Mouse (Mus musculus) myocyte (in vitro differentiated cells): ENCODE measurements around the gene Tfrc. TPM values are rescaled to one million over a fixed set of nuclear protein-coding genes. Genes with fewer than 3 reads are reported as not detected.

Experiments
- H3K27me3 ChIP-seq: one replicate; pipeline ENCODE4 v1.6.1; 2011; ENCODE audit not compliant: control insufficient read depth, insufficient read depth, insufficient read length
- H3K36me3 ChIP-seq: one replicate; pipeline ENCODE4 v1.6.1; 2011; ENCODE audit not compliant: control insufficient read depth, insufficient read depth
- H3K4me2 ChIP-seq: one replicate; pipeline ENCODE4 v1.6.1; 2011; ENCODE audit warnings: low read depth, control low read depth
- H3K4me3 ChIP-seq: one replicate; pipeline ENCODE4 v1.5.1; 2011; ENCODE audit warnings: mild to moderate bottlenecking, control low read depth, moderate library complexity
- H3K79me2 ChIP-seq: one replicate; pipeline ENCODE4 v1.6.1; 2011; ENCODE audit not compliant: control insufficient read depth, insufficient read depth
- H3ac ChIP-seq: one replicate; pipeline ENCODE4 v1.6.1; 2011; ENCODE audit not compliant: control insufficient read depth, insufficient read length
- CEBPB ChIP-seq: IDR thresholded peaks from 2 replicates; pipeline ENCODE4 v1.6.1; 2011; ENCODE audit warnings: mild to moderate bottlenecking, moderate library complexity; ENCODE audit not compliant: poor library complexity, insufficient read depth, severe bottlenecking
- E2F4 ChIP-seq: IDR thresholded peaks from one replicate; pipeline ENCODE4 v1.6.1; 2011; ENCODE audit warnings: mild to moderate bottlenecking, control low read depth, moderate library complexity; ENCODE audit not compliant: insufficient read depth
- MAX ChIP-seq: IDR thresholded peaks from one replicate; pipeline ENCODE4 v1.6.1; 2011; ENCODE audit warnings: low read depth, mild to moderate bottlenecking, control low read depth
- MYOD1 ChIP-seq, 3 experiments: IDR thresholded peaks; one replicate each; pipeline ENCODE4 v1.6.1; 2011; ENCODE audit warnings: control low read depth in 2 of 3, low read depth in 2 of 3, mild to moderate bottlenecking in 2 of 3, moderate library complexity in 1 of 3; ENCODE audit not compliant: insufficient read length in 2 of 3, control insufficient read depth in 1 of 3
- MYOG ChIP-seq, 3 experiments: IDR thresholded peaks; one replicate each; pipeline ENCODE4 v1.6.1; 2011; ENCODE audit warnings: control low read depth in 2 of 3, low read depth in 2 of 3, mild to moderate bottlenecking in 2 of 3; ENCODE audit not compliant: insufficient read length in 2 of 3, control insufficient read depth in 1 of 3, insufficient read depth in 1 of 3
- POLR2A ChIP-seq: IDR thresholded peaks from one replicate; pipeline ENCODE4 v1.6.1; 2011; ENCODE audit warnings: low read depth, mild to moderate bottlenecking, control low read depth, moderate library complexity; ENCODE audit not compliant: insufficient read length
- POLR2AphosphoS2 ChIP-seq: IDR thresholded peaks from one replicate; pipeline ENCODE4 v1.6.1; 2011; ENCODE audit warnings: low read depth, control low read depth; ENCODE audit not compliant: insufficient read length
- REST ChIP-seq: IDR thresholded peaks from one replicate; pipeline ENCODE4 v1.6.1; 2011; ENCODE audit warnings: mild to moderate bottlenecking, control low read depth, moderate library complexity; ENCODE audit not compliant: insufficient read depth, insufficient read length
- SRF ChIP-seq: IDR thresholded peaks from one replicate; pipeline ENCODE4 v1.6.1; 2011; ENCODE audit warnings: low read depth; ENCODE audit not compliant: control insufficient read depth, insufficient read length
- TCF12 ChIP-seq: IDR thresholded peaks from one replicate; pipeline ENCODE4 v1.6.1; 2011; ENCODE audit warnings: mild to moderate bottlenecking, control low read depth; ENCODE audit not compliant: poor library complexity, insufficient read depth, severe bottlenecking
- TCF3 ChIP-seq: IDR thresholded peaks from one replicate; pipeline ENCODE4 v1.6.1; 2011; ENCODE audit warnings: low read depth, control low read depth; ENCODE audit not compliant: insufficient read length
- USF1 ChIP-seq: IDR thresholded peaks from one replicate; pipeline ENCODE4 v1.6.1; 2011; ENCODE audit warnings: low read depth, mild to moderate bottlenecking, control low read depth, moderate library complexity
- polyA plus RNA-seq: library from polyadenylated mRNA; unstranded; fragments of >200 nt; fragmentation: generic; extraction: Trizol; gene quantifications from one replicate; pipeline ENCODE4 v1.2.1, GENCODE M21; 2012; ENCODE audit warnings: missing spikeins

Tfrc gene
- polyA plus RNA-seq, 1 experiment: 55.4 TPM

- Histone ChIP-seq H3K36me3 (no peaks in the 10 kb centered on the region), H3K4me2 (no peak overlapping the region), H3ac (no peak overlapping the region), H3K27me3 (no peaks in the 10 kb centered on the region), H3K4me3 (no peak overlapping the region), H3K79me2 (no peaks in the 10 kb centered on the region)
- TF ChIP-seq TCF12: no peak
- no peak for TF ChIP-seq USF1
- TF ChIP-seq MAX: no peak
- no peak for TF ChIP-seq SRF
- no peak for TF ChIP-seq CEBPB
- no peak for TF ChIP-seq TCF3
- TF ChIP-seq REST: no peak
- no peak for TF ChIP-seq MYOG (IDR thresholded peaks at IDR 0.05; ENCODE audit: control insufficient read depth in 1 of 3, insufficient read depth in 1 of 3, insufficient read length in 2 of 3, low read depth in 2 of 3)
- TF ChIP-seq POLR2AphosphoS2: no peak
- TF ChIP-seq E2F4: no peak
These were observed 62.6 kb downstream of the Tfrc start for GRCm38 (mm10) chr16:32671206-32671887.

GRCm38 (mm10) chr16:32672250-32672649, 63.5 kb downstream of the Tfrc start:
- Histone ChIP-seq H3K36me3 (no peaks in the 10 kb centered on the region), H3ac (no peak overlapping the region)

GRCm38 (mm10) chr16:32672861-32673560, 64.3 kb downstream of the Tfrc start:
- Histone ChIP-seq H3K27me3 (no peaks in the 10 kb centered on the region), H3ac (no peak overlapping the region), H3K4me3 (no peak overlapping the region), H3K79me2 (no peaks in the 10 kb centered on the region), H3K4me2 (peak overlapping the region; percentile 62), H3K36me3 (no peaks in the 10 kb centered on the region)
- TF ChIP-seq E2F4 (no peak), TCF12 (no peak)

More at GRCm38 (mm10) chr16:32672250-32672649, 63.5 kb downstream of the Tfrc start:
- Histone ChIP-seq H3K4me3 (no peak overlapping the region), H3K79me2 (no peaks in the 10 kb centered on the region), H3K27me3 (no peaks in the 10 kb centered on the region), H3K4me2 (peak overlapping the region; percentile 62)
- TF ChIP-seq POLR2AphosphoS2 (no peak), MYOG (IDR thresholded peaks at IDR 0.05; ENCODE audit: control insufficient read depth in 1 of 3, insufficient read depth in 1 of 3, insufficient read length in 2 of 3, low read depth in 2 of 3) (no peak), SRF (no peak), TCF12 (no peak), CEBPB (no peak), MAX (no peak), POLR2A (no peak)

GRCm38 (mm10) chr16:32674121-32674740, 65.5 kb downstream of the Tfrc start:
- TF ChIP-seq CEBPB (no peak), MYOG (IDR thresholded peaks at IDR 0.05; ENCODE audit: control insufficient read depth in 1 of 3, insufficient read depth in 1 of 3, insufficient read length in 2 of 3, low read depth in 2 of 3) (peak in 1 of 3 experiments; percentile 19)
- H3K4me3 ChIP-seq: no peak overlapping the region
- H3K79me2 ChIP-seq: no peaks in the 10 kb centered on the region
- no peak overlapping the region for H3K4me2 ChIP-seq
- H3ac ChIP-seq: no peak overlapping the region
- no peaks in the 10 kb centered on the region for H3K27me3 ChIP-seq
- H3K36me3 ChIP-seq: no peaks in the 10 kb centered on the region

GRCm38 (mm10) chr16:32677040-32677700, 68.5 kb downstream of the Tfrc start:
- no peaks in the 10 kb centered on the region for H3K79me2 ChIP-seq
- TF ChIP-seq MYOD1 (IDR thresholded peaks at IDR 0.05; ENCODE audit: control insufficient read depth in 1 of 3, insufficient read length in 2 of 3, low read depth in 2 of 3) (peak in 1 of 3 experiments; percentile 28), POLR2A (no peak)
- H3ac ChIP-seq: no peak overlapping the region
- peaks cover 3% of the 10 kb centered on the region for H3K36me3 ChIP-seq
- H3K4me3 ChIP-seq: no peak overlapping the region
- peak overlapping the region; percentile 7 for H3K4me2 ChIP-seq
- no peaks in the 10 kb centered on the region for H3K27me3 ChIP-seq
